In genomic region chr11:88506544-88507419, GRCm38 (mm10) we compare ENCODE assay signal across 13 mouse cellular contexts.
DNase-seq lines count a peak whose midpoint lies in the region; ATAC-seq and TF ChIP-seq lines count a peak whose summit lies in the region.
"Had no signal": no experiment of that assay in that cellular context is flagged by ENCODE, and none has a peak within 500 bp of the region (broad histone marks: within the 10 kb centered on the region; RNA-seq: fewer than 3 reads in every experiment).

No protein-coding gene starts in this region.

- WGBS in midbrain, embryonic 13.5 days = 49% methylated on average over 5 of the region's 5 CpGs
- 51% methylated on average over 5 of the region's 5 CpGs for WGBS in midbrain, embryonic 16.5 days
- 39% methylated on average over 5 of the region's 5 CpGs for WGBS in hindbrain, postnatal 0 days

- no peak for TF ChIP-seq CTCF in hindbrain, postnatal 0 days (IDR thresholded peaks at IDR 0.05; ENCODE audit: low read depth)

- H3K4me3 ChIP-seq in midbrain, embryonic 13.5 days (replicated peaks) = no peak overlapping the region
- no peak overlapping the region for H3K4me3 ChIP-seq in midbrain, embryonic 16.5 days (ENCODE audit: low read depth, low read length)
- no peak overlapping the region for H3K4me3 ChIP-seq in hindbrain, postnatal 0 days (ENCODE audit: low read length)
- H3K4me3 ChIP-seq: left cerebral cortex, adult 2 months; liver, embryonic 15.5 days had no signal

- DNase-seq in heart, adult 11 months = peak; percentile 79
- no peak for DNase-seq in heart, adult 8-10 months (ENCODE audit: low spot score)
- no peak for DNase-seq in hindbrain, postnatal 0 days (ENCODE audit: low spot score)
- DNase-seq in lung, postnatal 10 days = no peak
- no peak for DNase-seq in left cerebral cortex, postnatal 25 days (ENCODE audit: low spot score in 2 of 2)
- DNase-seq: cerebellum, postnatal 36 days; heart, postnatal 14 days; kidney, postnatal 25 days had no signal

- H3K4me1 ChIP-seq in midbrain, embryonic 13.5 days (replicated peaks) = peaks cover 76% of the 10 kb centered on the region
- H3K4me1 ChIP-seq in midbrain, embryonic 16.5 days (ENCODE audit: control insufficient read depth, insufficient read depth, low read length) = peaks cover 25% of the 10 kb centered on the region
- peaks cover 15% of the 10 kb centered on the region for H3K4me1 ChIP-seq in hindbrain, postnatal 0 days (ENCODE audit: insufficient read depth, low read length)
- H3K4me1 ChIP-seq: liver, embryonic 15.5 days had no signal

- no peak overlapping the region for H3K4me2 ChIP-seq in midbrain, embryonic 13.5 days (replicated peaks)
- H3K4me2 ChIP-seq in midbrain, embryonic 16.5 days (ENCODE audit: low read length) = no peak overlapping the region
- H3K4me2 ChIP-seq in hindbrain, postnatal 0 days (ENCODE audit: low read depth, low read length) = no peak overlapping the region
- H3K4me2 ChIP-seq: liver, embryonic 15.5 days had no signal

- no peak overlapping the region for H3K9ac ChIP-seq in midbrain, embryonic 13.5 days (replicated peaks)
- H3K9ac ChIP-seq in midbrain, embryonic 16.5 days (ENCODE audit: low read depth, low read length) = no peak overlapping the region
- H3K9ac ChIP-seq in hindbrain, postnatal 0 days (replicated peaks; ENCODE audit: low read length) = no peak overlapping the region
- H3K9ac ChIP-seq: liver, embryonic 15.5 days had no signal

- no peaks in the 10 kb centered on the region for H3K27me3 ChIP-seq in midbrain, embryonic 13.5 days
- H3K27me3 ChIP-seq in midbrain, embryonic 16.5 days (ENCODE audit: control insufficient read depth, insufficient read depth, low read depth, low read length) = no peaks in the 10 kb centered on the region
- H3K27me3 ChIP-seq in hindbrain, postnatal 0 days (ENCODE audit: insufficient read depth, low read length) = no peaks in the 10 kb centered on the region
- H3K27me3 ChIP-seq: liver, embryonic 15.5 days had no signal

- no peaks in the 10 kb centered on the region for H3K36me3 ChIP-seq in midbrain, embryonic 13.5 days
- no peaks in the 10 kb centered on the region for H3K36me3 ChIP-seq in midbrain, embryonic 16.5 days (ENCODE audit: control insufficient read depth, insufficient read depth, low read length)
- H3K36me3 ChIP-seq in hindbrain, postnatal 0 days (ENCODE audit: insufficient read depth, low read length) = no peaks in the 10 kb centered on the region
- H3K36me3 ChIP-seq: liver, embryonic 15.5 days had no signal

- H3K27ac ChIP-seq in midbrain, embryonic 13.5 days = peak overlapping the region; percentile 71
- no peak overlapping the region; the same call in 1 of the 2 replicates for H3K27ac ChIP-seq in midbrain, embryonic 16.5 days (ENCODE audit: low read length)
- H3K27ac ChIP-seq in hindbrain, postnatal 0 days = peak overlapping the region; percentile 29; the same call in 1 of the 2 replicates
- H3K27ac ChIP-seq: left cerebral cortex, adult 2 months; liver, embryonic 15.5 days had no signal

- H3K9me3 ChIP-seq in midbrain, embryonic 13.5 days = no peaks in the 10 kb centered on the region
- no peaks in the 10 kb centered on the region for H3K9me3 ChIP-seq in midbrain, embryonic 16.5 days (replicated peaks; ENCODE audit: control insufficient read depth, low read length, poor library complexity, severe bottlenecking)
- no peaks in the 10 kb centered on the region for H3K9me3 ChIP-seq in hindbrain, postnatal 0 days (ENCODE audit: low read length)
- H3K9me3 ChIP-seq: liver, embryonic 15.5 days had no signal

- intact Hi-C loops in left cerebral cortex, postnatal 25 days (cut with DNase I) = no loop called here

- no peak for ATAC-seq in midbrain, embryonic 13.5 days
- ATAC-seq in midbrain, embryonic 16.5 days = no peak
- ATAC-seq in hindbrain, postnatal 0 days = no peak
- no peak for ATAC-seq in activated CD4-positive, CD25-positive, alpha-beta regulatory T cell, adult 4 months
